Mouse (Mus musculus): ENCODE measurements around the gene Acad8. TPM values are rescaled to one million over a fixed set of nuclear protein-coding genes. Genes with fewer than 3 reads are reported as not detected.

The Acad8 gene
- polyA plus RNA-seq (2014; fragmentation: Illumina TruSeq; extraction: RNeasy Lipid Tissue Mini Kit (QIAGEN cat#74804); ENCODE audit: low read depth, low replicate concordance): 43.9 TPM

GRCm38 (mm10) chr9:26999461-27000395 is at the start of gene Acad8, which contains the start of gene Thyn1:
Gene Acad8 (minus strand): TSS chr9:26999566.
Gene Thyn1 (plus strand): TSS chr9:26999710.

GRCm38 (mm10) chr9:27029828-27030762 is 30.7 kb upstream of the Acad8 start, which contains the start of the genes Vps26b and Ncapd3:
Gene Vps26b (minus strand): TSS chr9:27030065.
Gene Ncapd3 (plus strand): TSS chr9:27030175.

Other genes starting within 250 kb of the Acad8 start
- gene Glb1l2, start 193.1 kb downstream of the Acad8 start, polyA plus RNA-seq (2014; fragmentation: Illumina TruSeq; extraction: RNeasy Lipid Tissue Mini Kit (QIAGEN cat#74804); ENCODE audit: low read depth, low replicate concordance): 0.89 TPM
- not detected for gene Glb1l3, start 138.7 kb downstream of the Acad8 start, polyA plus RNA-seq (2014; fragmentation: Illumina TruSeq; extraction: RNeasy Lipid Tissue Mini Kit (QIAGEN cat#74804); ENCODE audit: low read depth, low replicate concordance)
- not detected for gene Gm1110, start 76.5 kb downstream of the Acad8 start, polyA plus RNA-seq (2014; fragmentation: Illumina TruSeq; extraction: RNeasy Lipid Tissue Mini Kit (QIAGEN cat#74804); ENCODE audit: low read depth, low replicate concordance)
- 31.7 TPM for gene Thyn1, start 144 bp upstream of the Acad8 start, polyA plus RNA-seq (2014; fragmentation: Illumina TruSeq; extraction: RNeasy Lipid Tissue Mini Kit (QIAGEN cat#74804); ENCODE audit: low read depth, low replicate concordance)
- 26.0 TPM for gene Vps26b, start 30.5 kb upstream of the Acad8 start, polyA plus RNA-seq (2014; fragmentation: Illumina TruSeq; extraction: RNeasy Lipid Tissue Mini Kit (QIAGEN cat#74804); ENCODE audit: low read depth, low replicate concordance)
- gene Ncapd3, start 30.6 kb upstream of the Acad8 start, polyA plus RNA-seq (2014; fragmentation: Illumina TruSeq; extraction: RNeasy Lipid Tissue Mini Kit (QIAGEN cat#74804); ENCODE audit: low read depth, low replicate concordance): 18.0 TPM
- 19.1 TPM for gene Jam3, start 155.9 kb upstream of the Acad8 start, polyA plus RNA-seq (2014; fragmentation: Illumina TruSeq; extraction: RNeasy Lipid Tissue Mini Kit (QIAGEN cat#74804); ENCODE audit: low read depth, low replicate concordance)